Mouse (Mus musculus) liver, embryonic 14.5 days (tissue): ENCODE data around the gene Smyd2. TPM values are rescaled to one million over a fixed set of nuclear protein-coding genes. Genes with fewer than 3 reads are reported as not detected.

ENCODE experiments used
- ATAC-seq: fragments of 200-750 bp; cut with Nextera tagmentation; 2 replicates; pipeline ENCODE4 v1.8.0; 2017; ENCODE audit warnings: moderate number of reproducible peaks, mild to moderate bottlenecking, moderate library complexity; ENCODE audit not compliant: insufficient read depth
- DNase-seq, 3 experiments: peaks; one replicate each; pipeline ENCODE4 v3.0.0-alpha.2; 2012 to 2013; ENCODE audit warnings: low read depth in 3 of 3, low spot score in 3 of 3
- H3K27ac ChIP-seq: fragments of 300-500 bp; sonication (generic); 2 replicates; pipeline ENCODE4 v1.5.1; 2014; ENCODE audit warnings: moderate library complexity, mild to moderate bottlenecking, control low read depth, inconsistent platforms
- H3K27me3 ChIP-seq: fragments of 300-500 bp; sonication (generic); 2 replicates; pipeline ENCODE4 v1.6.1; 2014; ENCODE audit warnings: mild to moderate bottlenecking, low read length, moderate library complexity; ENCODE audit not compliant: control insufficient read depth, insufficient read depth
- H3K36me3 ChIP-seq: fragments of 300-500 bp; sonication (generic); replicated peaks from 2 replicates; pipeline ENCODE4 v1.6.1; 2014; ENCODE audit warnings: low read depth; ENCODE audit not compliant: control insufficient read depth, insufficient read depth
- H3K4me1 ChIP-seq, 2 experiments: fragments of 200-500 bp in 1 of 2; fragments of 300-500 bp in 1 of 2; sonication (generic) in 1 of 2; replicated peaks; 2 replicates each; pipeline ENCODE4 v1.6.1; 2012 to 2014; ENCODE audit warnings: antibody characterized with exemption in 1 of 2, inconsistent platforms in 1 of 2, low read length in 1 of 2; ENCODE audit not compliant: control insufficient read depth in 2 of 2, insufficient read depth in 2 of 2
- H3K4me2 ChIP-seq: fragments of 300-500 bp; sonication (generic); 2 replicates; pipeline ENCODE4 v1.6.1; 2014; ENCODE audit warnings: low read depth, mild to moderate bottlenecking, control low read depth, moderate library complexity
- H3K4me3 ChIP-seq, 2 experiments: fragments of 200-500 bp in 1 of 2; fragments of 300-500 bp in 1 of 2; sonication (generic) in 1 of 2; 2 replicates each; pipeline ENCODE4 v1.5.1; 2012 to 2014; ENCODE audit warnings: low read depth in 2 of 2, low read length in 2 of 2, mild to moderate bottlenecking in 2 of 2, control low read depth in 1 of 2, inconsistent platforms in 1 of 2, moderate library complexity in 1 of 2; ENCODE audit not compliant: insufficient read depth in 1 of 2
- H3K9ac ChIP-seq: fragments of 300-500 bp; sonication (generic); replicated peaks from 2 replicates; pipeline ENCODE4 v1.6.1; 2014; ENCODE audit warnings: mild to moderate bottlenecking, control low read depth, moderate library complexity
- H3K9me3 ChIP-seq: fragments of 300-500 bp; sonication (generic); 2 replicates; pipeline ENCODE4 v1.6.1; 2016; ENCODE audit warnings: low read length, mixed read lengths; ENCODE audit not compliant: control insufficient read depth
- CTCF ChIP-seq: IDR thresholded peaks from 2 replicates; pipeline ENCODE4 v1.5.1; 2016; ENCODE audit warnings: antibody characterized with exemption, low read depth, control low read depth
- EP300 ChIP-seq: IDR thresholded peaks from 2 replicates; pipeline ENCODE4 v1.6.1; 2016; ENCODE audit warnings: antibody characterized with exemption, low read depth
- WGBS: fragments of 180-500 bp; shearing (Covaris S2); extraction: QIAGEN DNeasy Blood & Tissue Kit; methylation state at CpG from one replicate; pipeline ENCODE4 v1.1.7; 2014; ENCODE audit not compliant: insufficient replicate concordance; 5-methylcytosine and 5-hydroxymethylcytosine counted together
- polyA plus RNA-seq, 2 experiments: library from polyadenylated mRNA; depleted of rRNA in 1 of 2; stranded (reverse) in 1 of 2; unstranded in 1 of 2; fragments of >200 nt; fragmentation: Nextera tagmentation in 1 of 2; extraction: Ambion mirVana in 1 of 2; gene quantifications; 2 replicates each; pipeline versions ENCODE4 v1.2.1 to v1.2.3; 2012 to 2014

Smyd2 gene
- polyA plus RNA-seq, 2 experiments, result 24.8 to 27.7 TPM

- no peak overlapping the region for H3K4me3 ChIP-seq
- H3K36me3 ChIP-seq, result no peaks in the 10 kb centered on the region
- TF ChIP-seq CTCF, result no peak
- no peak for TF ChIP-seq EP300
- H3K4me2 ChIP-seq, result no peak overlapping the region
- WGBS, result 60% methylated on average over 8 of the region's 8 CpGs
- DNase-seq (no peak), ATAC-seq (no peak)
- peaks cover 0 to 3% of the 10 kb centered on the region in 2 experiments; a peak in 1 of 4 replicates for H3K4me1 ChIP-seq
- no peaks in the 10 kb centered on the region for H3K27me3 ChIP-seq
- H3K9ac ChIP-seq, result no peak overlapping the region
- no peak overlapping the region for H3K27ac ChIP-seq
- H3K9me3 ChIP-seq, result no peaks in the 10 kb centered on the region
These were observed 4.1 kb upstream of the Smyd2 start for GRCm38 (mm10) chr1:189926279-189926678.

DNA sequence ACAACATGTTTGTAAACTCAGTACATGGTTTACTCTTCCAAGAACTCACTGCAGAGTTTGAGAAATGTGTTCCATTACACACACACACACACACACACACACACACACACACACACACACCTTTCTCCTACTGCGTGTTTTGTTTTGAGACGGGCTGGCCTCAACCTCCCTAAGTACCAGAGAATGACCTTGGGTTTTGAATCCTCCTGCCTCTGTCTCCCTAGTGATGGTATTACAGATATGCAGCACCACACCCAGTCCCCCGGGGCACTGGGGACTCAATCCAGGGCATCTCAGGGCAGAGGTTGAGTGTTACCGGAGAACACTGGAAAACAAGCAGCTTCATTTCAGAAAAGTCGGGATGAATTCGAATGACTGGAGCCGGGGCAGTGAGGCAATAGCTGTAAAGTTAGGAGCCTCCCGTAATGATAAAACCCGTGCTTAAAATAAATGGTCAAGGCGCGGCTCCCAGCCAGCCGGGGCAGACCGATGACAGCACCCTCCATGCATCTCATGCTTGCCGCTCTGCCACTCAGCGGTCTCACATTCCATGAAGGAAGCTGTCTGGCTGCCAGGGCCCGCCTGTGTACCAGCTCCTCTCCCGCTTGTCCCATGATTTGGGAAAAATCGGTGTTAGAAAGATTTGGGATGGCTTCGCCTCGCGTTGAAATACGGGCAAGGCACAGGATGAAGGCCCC lies 1.9 kb upstream of the Smyd2 start:
- no peaks in the 10 kb centered on the region for H3K9me3 ChIP-seq
- H3K27ac ChIP-seq, result no peak overlapping the region
- no peak for DNase-seq
- no peak for TF ChIP-seq EP300
- no peak for TF ChIP-seq CTCF
- WGBS, result 78% methylated on average over 22 of the region's 22 CpGs
- H3K27me3 ChIP-seq, result no peaks in the 10 kb centered on the region
- H3K36me3 ChIP-seq, result no peaks in the 10 kb centered on the region
- no peak for ATAC-seq
- no peak overlapping the region for H3K9ac ChIP-seq
- no peak overlapping the region for H3K4me2 ChIP-seq
- peaks cover 0 to 4% of the 10 kb centered on the region in 2 experiments; a peak in 1 of 4 replicates for H3K4me1 ChIP-seq
- H3K4me3 ChIP-seq, result no peak overlapping the region

- ATAC-seq (no peak), DNase-seq (no peak)
- no peaks in the 10 kb centered on the region for H3K36me3 ChIP-seq
- H3K9ac ChIP-seq, result no peak overlapping the region
- H3K4me2 ChIP-seq, result no peak overlapping the region
- H3K9me3 ChIP-seq, result no peaks in the 10 kb centered on the region
- no peak for TF ChIP-seq EP300
- TF ChIP-seq CTCF, result no peak
- H3K27me3 ChIP-seq, result no peaks in the 10 kb centered on the region
- no peak overlapping the region for H3K27ac ChIP-seq
- H3K4me1 ChIP-seq, result peaks cover 0 to 4% of the 10 kb centered on the region in 2 experiments; a peak in 1 of 4 replicates
- WGBS, result 67% methylated on average over 4 of the region's 4 CpGs
- H3K4me3 ChIP-seq, result no peak overlapping the region
These were observed 994 bp upstream of the Smyd2 start for GRCm38 (mm10) chr1:189923157-189923556.

GRCm38 (mm10) chr1:189922721-189923120 lies 558 bp upstream of the Smyd2 start:
- no peaks in the 10 kb centered on the region for H3K27me3 ChIP-seq
- no peaks in the 10 kb centered on the region for H3K9me3 ChIP-seq
- no peaks in the 10 kb centered on the region for H3K36me3 ChIP-seq
- no peak overlapping the region for H3K27ac ChIP-seq
- DNase-seq, result no peak
- 31% methylated on average over 9 of the region's 9 CpGs for WGBS
- ATAC-seq, result no peak
- H3K4me3 ChIP-seq, result peak overlapping the region; percentile 62 to 72; a peak in 2 of 4 replicates
- peak overlapping the region; percentile 77 for H3K4me2 ChIP-seq
- TF ChIP-seq CTCF, result no peak
- no peak for TF ChIP-seq EP300
- peaks cover 0 to 4% of the 10 kb centered on the region in 2 experiments; a peak in 1 of 4 replicates for H3K4me1 ChIP-seq
- H3K9ac ChIP-seq, result no peak overlapping the region

- Histone ChIP-seq H3K27ac (no peak overlapping the region), H3K27me3 (no peaks in the 10 kb centered on the region), H3K4me3 (peak overlapping the region; percentile 62 to 72), H3K9ac (peak overlapping the region; percentile 58), H3K36me3 (no peaks in the 10 kb centered on the region), H3K9me3 (no peaks in the 10 kb centered on the region), H3K4me2 (peak overlapping the region; percentile 77), H3K4me1 (peaks cover 0 to 4% of the 10 kb centered on the region in 2 experiments; a peak in 1 of 4 replicates)
- DNase-seq (no peak), ATAC-seq (no peak)
- TF ChIP-seq EP300 (no peak), CTCF (no peak)
- WGBS, result 0% methylated on average over 4 of the region's 4 CpGs
These were observed 670 bp downstream of the Smyd2 start for GRCm38 (mm10) chr1:189921568-189921817.
